Mouse (Mus musculus) forebrain, postnatal 0 days (tissue): ENCODE measurements around the gene Polr3gl. TPM values are rescaled to one million over a fixed set of nuclear protein-coding genes. Genes with fewer than 3 reads are reported as not detected.

ENCODE experiments used
- ATAC-seq: fragments of 200-750 bp; cut with Nextera tagmentation; 2 replicates; pipeline ENCODE4 v1.8.0; 2017; ENCODE audit warnings: mild to moderate bottlenecking, moderate library complexity
- DNase-seq: peaks from one replicate; pipeline ENCODE4 v3.0.0-alpha.2; 2015
- H3K27ac ChIP-seq: fragments of 300-500 bp; sonication (generic); 2 replicates; pipeline ENCODE4 v1.5.1; 2014; ENCODE audit warnings: low read depth, mild to moderate bottlenecking, antibody characterized with exemption, low read length, moderate library complexity, mixed read lengths
- H3K27me3 ChIP-seq: fragments of 300-500 bp; sonication (generic); 2 replicates; pipeline ENCODE4 v1.6.1; 2014; ENCODE audit warnings: mild to moderate bottlenecking, low read length, mixed read lengths; ENCODE audit not compliant: insufficient read depth
- H3K36me3 ChIP-seq: fragments of 300-500 bp; sonication (generic); 2 replicates; pipeline ENCODE4 v1.6.1; 2014; ENCODE audit warnings: mild to moderate bottlenecking, moderate library complexity; ENCODE audit not compliant: insufficient read depth
- H3K4me1 ChIP-seq: fragments of 300-500 bp; sonication (generic); 2 replicates; pipeline ENCODE4 v1.6.1; 2014; ENCODE audit warnings: antibody characterized with exemption; ENCODE audit not compliant: insufficient read depth
- H3K4me2 ChIP-seq: fragments of 300-500 bp; sonication (generic); 2 replicates; pipeline ENCODE4 v1.6.1; 2014; ENCODE audit warnings: low read depth, mild to moderate bottlenecking, moderate library complexity
- H3K4me3 ChIP-seq: fragments of 300-500 bp; sonication (generic); 2 replicates; pipeline ENCODE4 v1.5.1; 2014; ENCODE audit warnings: low read depth, low read length, mixed read lengths
- H3K9ac ChIP-seq: fragments of 300-500 bp; sonication (generic); 2 replicates; pipeline ENCODE4 v1.6.1; 2014; ENCODE audit warnings: mild to moderate bottlenecking
- H3K9me3 ChIP-seq: fragments of 300-500 bp; sonication (generic); 2 replicates; pipeline ENCODE4 v1.6.1; 2016; ENCODE audit warnings: low read length
- CTCF ChIP-seq: sonication (generic); IDR thresholded peaks from 2 replicates; pipeline ENCODE4 v1.5.1; 2016; ENCODE audit warnings: antibody characterized with exemption, control low read depth, low read depth
- WGBS: fragments of 180-500 bp; shearing (Covaris S2); extraction: QIAGEN DNeasy Blood & Tissue Kit; methylation state at CpG from one replicate; pipeline ENCODE4 v1.1.7; 2014; 5-methylcytosine and 5-hydroxymethylcytosine counted together
- polyA plus RNA-seq: library from polyadenylated mRNA; unstranded; fragments of >200 nt; fragmentation: Nextera tagmentation; extraction: Ambion mirVana; gene quantifications from 2 replicates; pipeline ENCODE4 v1.2.1, GENCODE M21; 2015
- total RNA-seq: library from RNA; depleted of rRNA; stranded (reverse); fragments of >200 nt; gene quantifications from 2 replicates; pipeline ENCODE4 v1.2.3, GENCODE M21; 2014; rRNA removed

Polr3gl gene
- total and polyA plus RNA-seq, 2 experiments from 2014 or later: 31.8 to 35.9 TPM

- H3K4me2 ChIP-seq: no peak overlapping the region
- H3K27me3 ChIP-seq: no peaks in the 10 kb centered on the region
- WGBS: 29% methylated on average over 6 of the region's 6 CpGs
- TF ChIP-seq CTCF: no peak
- DNase-seq (no peak), ATAC-seq (no peak)
- H3K36me3 ChIP-seq: no peaks in the 10 kb centered on the region
- H3K4me3 ChIP-seq: no peak overlapping the region
- no peak overlapping the region for H3K9ac ChIP-seq
- no peaks in the 10 kb centered on the region for H3K9me3 ChIP-seq
- H3K27ac ChIP-seq: no peak overlapping the region
- H3K4me1 ChIP-seq: 0 out of 2 replicates have a peak, but pooled peaks cover 2% of the 10 kb centered on the region
Measured at GRCm38 (mm10) chr3:96540740-96541139, 53.2 kb downstream of the Polr3gl start.

GRCm38 (mm10) chr3:96539316-96539715 is 54.7 kb downstream of the Polr3gl start:
- H3K4me3 ChIP-seq: no peak overlapping the region
- H3K4me1 ChIP-seq: 0 out of 2 replicates have a peak, but pooled peaks cover 2% of the 10 kb centered on the region
- no peak overlapping the region for H3K9ac ChIP-seq
- H3K4me2 ChIP-seq: no peak overlapping the region
- DNase-seq: no peak
- TF ChIP-seq CTCF: no peak
- no peaks in the 10 kb centered on the region for H3K27me3 ChIP-seq
- 88% methylated on average over 2 of the region's 2 CpGs for WGBS
- no peak overlapping the region for H3K27ac ChIP-seq
- ATAC-seq: no peak
- H3K36me3 ChIP-seq: no peaks in the 10 kb centered on the region
- no peaks in the 10 kb centered on the region for H3K9me3 ChIP-seq

GRCm38 (mm10) chr3:96534300-96534699 is 59.7 kb downstream of the Polr3gl start:
- Histone ChIP-seq H3K4me2 (no peak overlapping the region), H3K9ac (no peak overlapping the region), H3K4me1 (no peaks in the 10 kb centered on the region), H3K27ac (no peak overlapping the region), H3K9me3 (no peaks in the 10 kb centered on the region), H3K36me3 (no peaks in the 10 kb centered on the region), H3K27me3 (no peaks in the 10 kb centered on the region), H3K4me3 (no peak overlapping the region)
- ATAC-seq (no peak), DNase-seq (no peak)
- TF ChIP-seq CTCF: no peak
- 72% methylated on average over 2 of the region's 2 CpGs for WGBS

GRCm38 (mm10) chr3:96532050-96532449 is 61.9 kb downstream of the Polr3gl start:
- no peak overlapping the region for H3K9ac ChIP-seq
- no peak overlapping the region for H3K27ac ChIP-seq
- no peaks in the 10 kb centered on the region; the same call in none of the 2 replicates for H3K27me3 ChIP-seq
- no peak for TF ChIP-seq CTCF
- DNase-seq: no peak
- no peaks in the 10 kb centered on the region for H3K36me3 ChIP-seq
- 75% methylated on average over 7 of the region's 7 CpGs for WGBS
- H3K4me1 ChIP-seq: peaks cover 1% of the 10 kb centered on the region; the same call in 1 of the 2 replicates
- H3K4me2 ChIP-seq: no peak overlapping the region
- no peak for ATAC-seq
- no peak overlapping the region for H3K4me3 ChIP-seq
- no peaks in the 10 kb centered on the region for H3K9me3 ChIP-seq

- no peak overlapping the region for H3K4me3 ChIP-seq
- peaks cover 4% of the 10 kb centered on the region; the same call in 1 of the 2 replicates for H3K4me1 ChIP-seq
- no peak for TF ChIP-seq CTCF
- H3K36me3 ChIP-seq: no peaks in the 10 kb centered on the region
- no peak overlapping the region for H3K27ac ChIP-seq
- WGBS: 55% methylated on average over 9 of the region's 9 CpGs
- no peaks in the 10 kb centered on the region; the same call in none of the 2 replicates for H3K27me3 ChIP-seq
- no peak overlapping the region for H3K9ac ChIP-seq
- no peaks in the 10 kb centered on the region for H3K9me3 ChIP-seq
- DNase-seq (no peak), ATAC-seq (no peak)
- no peak overlapping the region for H3K4me2 ChIP-seq
Measured at GRCm38 (mm10) chr3:96528506-96528905, 65.5 kb downstream of the Polr3gl start.

Other genes starting within 250 kb of the Polr3gl start
- not detected in 2 replicates for gene BC107364, start 141.9 kb downstream of the Polr3gl start, total RNA-seq
- not detected in 2 replicates for gene BC107364, start 141.9 kb downstream of the Polr3gl start, polyA plus RNA-seq
- 0.54 and 1.6 TPM in 2 replicates for gene Hfe2, start 69.0 kb downstream of the Polr3gl start, total RNA-seq
- 0.82 and 1.4 TPM in 2 replicates for gene Hfe2, start 69.0 kb downstream of the Polr3gl start, polyA plus RNA-seq
- gene Txnip, start 36.2 kb downstream of the Polr3gl start, total RNA-seq: 122 and 176 TPM in 2 replicates
- 116 and 135 TPM in 2 replicates for gene Txnip, start 36.2 kb downstream of the Polr3gl start, polyA plus RNA-seq
- not detected in 2 replicates for gene Gm16253, start 17.2 kb downstream of the Polr3gl start, total RNA-seq
- not detected in 2 replicates for gene Gm16253, start 17.2 kb downstream of the Polr3gl start, polyA plus RNA-seq
- 17.7 and 19.3 TPM in 2 replicates for gene Ankrd34a, start 2.5 kb upstream of the Polr3gl start, total RNA-seq
- 17.6 and 19.2 TPM in 2 replicates for gene Ankrd34a, start 2.5 kb upstream of the Polr3gl start, polyA plus RNA-seq
- 53.5 and 59.9 TPM in 2 replicates for gene Lix1l, start 7.0 kb upstream of the Polr3gl start, total RNA-seq
- 3.5 and 3.7 TPM in 2 replicates for gene Lix1l, start 7.0 kb upstream of the Polr3gl start, polyA plus RNA-seq
- gene Rbm8a, start 35.8 kb upstream of the Polr3gl start, total RNA-seq: 29.2 and 38.5 TPM in 2 replicates
- 110 and 120 TPM in 2 replicates for gene Rbm8a, start 35.8 kb upstream of the Polr3gl start, polyA plus RNA-seq
- 39.0 and 42.5 TPM in 2 replicates for gene Pex11b, start 41.2 kb upstream of the Polr3gl start, total RNA-seq
- 72.2 and 73.6 TPM in 2 replicates for gene Pex11b, start 41.2 kb upstream of the Polr3gl start, polyA plus RNA-seq
- gene Gm42957, start 41.3 kb upstream of the Polr3gl start, total RNA-seq: 0.31 and 0.38 TPM in 2 replicates
- gene Gm42957, start 41.3 kb upstream of the Polr3gl start, polyA plus RNA-seq: 0.07 TPM in 1 of 2 replicates, not detected in the other
- 2.2 and 2.8 TPM in 2 replicates for gene Itga10, start 51.4 kb upstream of the Polr3gl start, total RNA-seq
- gene Itga10, start 51.4 kb upstream of the Polr3gl start, polyA plus RNA-seq: 0.25 and 0.57 TPM in 2 replicates
- gene Ankrd35, start 76.0 kb upstream of the Polr3gl start, total RNA-seq: 4.6 and 7.1 TPM in 2 replicates
- 2.9 and 4.7 TPM in 2 replicates for gene Ankrd35, start 76.0 kb upstream of the Polr3gl start, polyA plus RNA-seq
- gene Pias3, start 102.2 kb upstream of the Polr3gl start, total RNA-seq: 25.0 and 29.8 TPM in 2 replicates
- gene Pias3, start 102.2 kb upstream of the Polr3gl start, polyA plus RNA-seq: 26.4 and 32.9 TPM in 2 replicates
- 5.6 and 8.4 TPM in 2 replicates for gene Nudt17, start 114.4 kb upstream of the Polr3gl start, total RNA-seq
- gene Nudt17, start 114.4 kb upstream of the Polr3gl start, polyA plus RNA-seq: 11.0 and 11.7 TPM in 2 replicates
- gene Polr3c, start 133.4 kb upstream of the Polr3gl start, total RNA-seq: 13.2 and 15.6 TPM in 2 replicates
- 19.5 and 28.4 TPM in 2 replicates for gene Polr3c, start 133.4 kb upstream of the Polr3gl start, polyA plus RNA-seq
- gene Rnf115, start 133.5 kb upstream of the Polr3gl start, total RNA-seq: 43.7 and 52.6 TPM in 2 replicates
- 58.2 and 63.6 TPM in 2 replicates for gene Rnf115, start 133.5 kb upstream of the Polr3gl start, polyA plus RNA-seq
- gene Pdzk1, start 235.1 kb upstream of the Polr3gl start, total RNA-seq: 2.0 TPM in 1 of 2 replicates, not detected in the other
- 0.11 and 0.19 TPM in 2 replicates for gene Pdzk1, start 235.1 kb upstream of the Polr3gl start, polyA plus RNA-seq
- gene Cd160, start 235.2 kb upstream of the Polr3gl start, total RNA-seq: not detected in 2 replicates
- gene Cd160, start 235.2 kb upstream of the Polr3gl start, polyA plus RNA-seq: 0.08 and 0.10 TPM in 2 replicates